Mouse (Mus musculus): ENCODE data around the gene Rpgrip1l. TPM values are rescaled to one million over a fixed set of nuclear protein-coding genes. Genes with fewer than 3 reads are reported as not detected.

Gene Rpgrip1l
- polyA plus RNA-seq, 1 experiment from 2014 or later = 10.6 TPM

GRCm38 (mm10) chr8:91190816-91191340 is 122.2 kb downstream of the Rpgrip1l start:
- H3K9ac ChIP-seq (ENCODE audit: low read depth, low read length) = no peak overlapping the region
- H3K27ac ChIP-seq (ENCODE audit: low read depth, low read length) = no peak overlapping the region
- 4% methylated on average over 17 of the region's 17 CpGs for WGBS
- 0 out of 2 replicates have a peak, but pooled peaks cover 4% of the 10 kb centered on the region for H3K9me3 ChIP-seq (ENCODE audit: control insufficient read depth, low read length)
- no peak overlapping the region for H3K4me3 ChIP-seq (ENCODE audit: low read length)
- H3K27me3 ChIP-seq (replicated peaks; ENCODE audit: control insufficient read depth, insufficient read depth, low read length) = peaks cover 4% of the 10 kb centered on the region; the same call in 1 of the 2 replicates
- peak overlapping the region; percentile 27 for H3K4me2 ChIP-seq (ENCODE audit: low read length)
- peak; percentile 94 for ATAC-seq
- H3K36me3 ChIP-seq (ENCODE audit: control insufficient read depth, insufficient read depth, low read length) = no peaks in the 10 kb centered on the region
- peaks cover 5% of the 10 kb centered on the region; the same call in 1 of the 2 replicates for H3K4me1 ChIP-seq (ENCODE audit: control insufficient read depth, insufficient read depth, low read depth, low read length)

DNA sequence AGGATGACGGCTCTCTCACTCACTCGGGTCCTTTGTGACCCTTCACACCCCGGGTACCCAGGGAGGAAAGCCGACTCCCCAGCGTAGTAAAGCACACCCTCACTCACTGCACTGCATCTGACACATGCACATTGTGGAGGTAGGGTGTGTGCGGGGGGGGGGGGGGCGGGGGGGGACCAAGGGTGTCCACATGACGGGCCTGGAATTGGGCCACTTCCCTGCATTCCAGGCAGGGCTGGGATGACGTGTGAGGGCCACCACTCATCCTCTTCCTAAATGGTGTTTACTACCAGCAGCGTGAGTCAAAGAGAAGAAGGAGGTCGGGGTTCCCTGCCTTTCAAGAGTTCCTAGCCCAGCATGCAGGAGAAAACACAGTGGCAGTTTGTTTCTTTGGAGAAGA is 124.9 kb downstream of the Rpgrip1l start:
- 85% methylated on average over 9 of the region's 11 CpGs for WGBS
- Histone ChIP-seq H3K4me1 (ENCODE audit: control insufficient read depth, insufficient read depth, low read depth, low read length) (peaks cover 5% of the 10 kb centered on the region; the same call in 1 of the 2 replicates), H3K27me3 (replicated peaks; ENCODE audit: control insufficient read depth, insufficient read depth, low read length) (peaks cover 4% of the 10 kb centered on the region; the same call in 1 of the 2 replicates), H3K9ac (ENCODE audit: low read depth, low read length) (no peak overlapping the region), H3K4me3 (ENCODE audit: low read length) (no peak overlapping the region), H3K4me2 (ENCODE audit: low read length) (no peak overlapping the region), H3K9me3 (ENCODE audit: control insufficient read depth, low read length) (0 out of 2 replicates have a peak, but pooled peaks cover 4% of the 10 kb centered on the region), H3K36me3 (ENCODE audit: control insufficient read depth, insufficient read depth, low read length) (no peaks in the 10 kb centered on the region), H3K27ac (ENCODE audit: low read depth, low read length) (no peak overlapping the region)
- ATAC-seq = no peak

DNA sequence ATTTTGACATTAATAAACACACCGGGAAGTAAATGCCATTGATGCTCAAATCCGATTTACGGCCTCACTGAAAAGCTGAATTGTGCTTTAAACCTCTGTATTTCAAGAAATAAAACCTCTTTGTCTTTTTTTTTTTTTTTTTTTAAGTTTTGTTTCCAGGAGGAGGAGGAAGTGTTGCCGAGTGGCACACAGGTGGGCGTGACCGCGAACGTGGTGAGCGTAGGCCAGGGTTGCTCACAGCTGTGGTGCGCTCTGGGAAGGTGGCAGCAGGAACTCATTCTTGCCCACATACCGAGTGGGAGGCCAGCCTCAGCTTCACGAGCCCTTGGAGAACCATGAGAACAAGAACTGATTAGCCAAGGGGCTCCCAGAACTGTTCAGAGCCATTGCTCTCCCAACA is 126.7 kb downstream of the Rpgrip1l start:
- Histone ChIP-seq H3K4me3 (ENCODE audit: low read length) (no peak overlapping the region), H3K36me3 (ENCODE audit: control insufficient read depth, insufficient read depth, low read length) (no peaks in the 10 kb centered on the region), H3K27ac (ENCODE audit: low read depth, low read length) (no peak overlapping the region), H3K9me3 (ENCODE audit: control insufficient read depth, low read length) (0 out of 2 replicates have a peak, but pooled peaks cover 4% of the 10 kb centered on the region), H3K27me3 (replicated peaks; ENCODE audit: control insufficient read depth, insufficient read depth, low read length) (peaks cover 4% of the 10 kb centered on the region; the same call in 1 of the 2 replicates), H3K9ac (ENCODE audit: low read depth, low read length) (no peak overlapping the region), H3K4me2 (ENCODE audit: low read length) (no peak overlapping the region), H3K4me1 (ENCODE audit: control insufficient read depth, insufficient read depth, low read depth, low read length) (peaks cover 5% of the 10 kb centered on the region; the same call in 1 of the 2 replicates)
- ATAC-seq = no peak
- WGBS = 82% methylated on average over 12 of the region's 12 CpGs

- H3K9me3 ChIP-seq (ENCODE audit: control insufficient read depth, low read length) = no peaks in the 10 kb centered on the region
- H3K4me2 ChIP-seq (ENCODE audit: low read length) = no peak overlapping the region
- H3K27ac ChIP-seq (ENCODE audit: low read depth, low read length) = no peak overlapping the region
- no peak for ATAC-seq
- no peak overlapping the region for H3K9ac ChIP-seq (ENCODE audit: low read depth, low read length)
- 75% methylated on average over 1 of the region's 1 CpGs for WGBS
- no peaks in the 10 kb centered on the region for H3K4me1 ChIP-seq (ENCODE audit: control insufficient read depth, insufficient read depth, low read depth, low read length)
- no peaks in the 10 kb centered on the region for H3K27me3 ChIP-seq (replicated peaks; ENCODE audit: control insufficient read depth, insufficient read depth, low read length)
- no peaks in the 10 kb centered on the region for H3K36me3 ChIP-seq (ENCODE audit: control insufficient read depth, insufficient read depth, low read length)
- no peak overlapping the region for H3K4me3 ChIP-seq (ENCODE audit: low read length)
These were observed 135.4 kb downstream of the Rpgrip1l start for GRCm38 (mm10) chr8:91177708-91178107.

DNA sequence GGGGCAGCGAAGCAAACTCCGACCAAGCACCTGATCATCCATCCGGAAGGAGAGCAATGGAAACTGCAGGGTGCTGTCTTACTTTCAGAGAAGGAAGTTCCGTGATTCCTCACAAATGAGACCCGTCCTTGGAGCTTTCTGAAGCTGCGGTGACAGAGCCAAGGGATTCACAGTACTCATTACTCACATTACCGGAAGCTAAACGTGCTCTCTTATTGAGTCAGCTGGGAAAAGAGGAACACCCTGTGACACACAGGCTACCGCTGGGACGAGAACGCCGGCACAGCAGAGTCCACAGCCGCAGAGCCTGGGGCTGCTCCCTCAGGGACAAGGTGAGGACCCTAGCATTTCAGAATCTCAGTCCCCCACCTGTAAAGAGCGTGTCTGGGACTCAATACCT is 136.9 kb downstream of the Rpgrip1l start:
- 53% methylated on average over 14 of the region's 14 CpGs for WGBS
- no peaks in the 10 kb centered on the region for H3K9me3 ChIP-seq (ENCODE audit: control insufficient read depth, low read length)
- ATAC-seq = no peak
- no peak overlapping the region for H3K4me2 ChIP-seq (ENCODE audit: low read length)
- H3K9ac ChIP-seq (ENCODE audit: low read depth, low read length) = no peak overlapping the region
- no peaks in the 10 kb centered on the region for H3K27me3 ChIP-seq (replicated peaks; ENCODE audit: control insufficient read depth, insufficient read depth, low read length)
- peaks cover 2% of the 10 kb centered on the region for H3K4me1 ChIP-seq (ENCODE audit: control insufficient read depth, insufficient read depth, low read depth, low read length)
- H3K27ac ChIP-seq (ENCODE audit: low read depth, low read length) = no peak overlapping the region
- no peak overlapping the region for H3K4me3 ChIP-seq (ENCODE audit: low read length)
- no peaks in the 10 kb centered on the region for H3K36me3 ChIP-seq (ENCODE audit: control insufficient read depth, insufficient read depth, low read length)

GRCm38 (mm10) chr8:91171605-91172004 is 141.5 kb downstream of the Rpgrip1l start:
- WGBS = 20% methylated on average over 13 of the region's 13 CpGs
- H3K27me3 ChIP-seq (replicated peaks; ENCODE audit: control insufficient read depth, insufficient read depth, low read length) = no peaks in the 10 kb centered on the region

DNA sequence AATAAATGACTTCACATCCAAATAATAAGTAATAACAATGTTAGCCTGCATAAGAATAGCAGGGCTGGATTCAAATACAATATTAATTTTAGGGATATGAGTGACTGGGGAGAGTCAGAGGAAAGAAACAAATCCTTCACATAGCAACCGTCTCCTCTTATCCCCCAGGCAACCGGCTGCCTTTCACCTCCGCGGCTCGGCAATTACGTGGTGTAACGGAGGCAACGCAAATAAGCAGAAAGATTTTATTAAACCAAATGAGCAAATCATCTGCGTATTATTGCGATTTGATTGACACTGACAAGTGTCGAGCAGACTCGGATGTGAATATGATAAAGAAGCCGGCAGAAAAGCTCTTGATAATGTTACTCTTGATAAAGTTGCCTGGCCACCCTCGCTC is 142.1 kb downstream of the Rpgrip1l start:
- ATAC-seq = peak; percentile 37
- H3K36me3 ChIP-seq (ENCODE audit: control insufficient read depth, insufficient read depth, low read length) = no peaks in the 10 kb centered on the region
- no peaks in the 10 kb centered on the region for H3K27me3 ChIP-seq (replicated peaks; ENCODE audit: control insufficient read depth, insufficient read depth, low read length)
- peak overlapping the region; percentile 53 for H3K4me2 ChIP-seq (ENCODE audit: low read length)
- H3K9ac ChIP-seq (ENCODE audit: low read depth, low read length) = peak overlapping the region; percentile 22; the same call in 1 of the 2 replicates
- 14% methylated on average over 14 of the region's 14 CpGs for WGBS
- H3K4me3 ChIP-seq (ENCODE audit: low read length) = peak overlapping the region; percentile 24
- H3K4me1 ChIP-seq (ENCODE audit: control insufficient read depth, insufficient read depth, low read depth, low read length) = peaks cover 5% of the 10 kb centered on the region
- no peak overlapping the region for H3K27ac ChIP-seq (ENCODE audit: low read depth, low read length)
- H3K9me3 ChIP-seq (ENCODE audit: control insufficient read depth, low read length) = no peaks in the 10 kb centered on the region

More at GRCm38 (mm10) chr8:91171605-91172004, 141.5 kb downstream of the Rpgrip1l start:
- Histone ChIP-seq H3K9ac (ENCODE audit: low read depth, low read length) (no peak overlapping the region), H3K4me1 (ENCODE audit: control insufficient read depth, insufficient read depth, low read depth, low read length) (peaks cover 5% of the 10 kb centered on the region), H3K36me3 (ENCODE audit: control insufficient read depth, insufficient read depth, low read length) (no peaks in the 10 kb centered on the region), H3K9me3 (ENCODE audit: control insufficient read depth, low read length) (no peaks in the 10 kb centered on the region), H3K27ac (ENCODE audit: low read depth, low read length) (no peak overlapping the region), H3K4me3 (ENCODE audit: low read length) (no peak overlapping the region), H3K4me2 (ENCODE audit: low read length) (peak overlapping the region; percentile 22; the same call in 1 of the 2 replicates)
- no peak for ATAC-seq

- H3K4me1 ChIP-seq (ENCODE audit: control insufficient read depth, insufficient read depth, low read depth, low read length) = peaks cover 5% of the 10 kb centered on the region
- H3K36me3 ChIP-seq (ENCODE audit: control insufficient read depth, insufficient read depth, low read length) = no peaks in the 10 kb centered on the region
- WGBS = 76% methylated on average over 6 of the region's 6 CpGs
- H3K27me3 ChIP-seq (replicated peaks; ENCODE audit: control insufficient read depth, insufficient read depth, low read length) = no peaks in the 10 kb centered on the region
- H3K9ac ChIP-seq (ENCODE audit: low read depth, low read length) = no peak overlapping the region
- no peak for ATAC-seq
- H3K4me2 ChIP-seq (ENCODE audit: low read length) = no peak overlapping the region
- no peak overlapping the region for H3K27ac ChIP-seq (ENCODE audit: low read depth, low read length)
- no peaks in the 10 kb centered on the region; the same call in 1 of the 2 replicates for H3K9me3 ChIP-seq (ENCODE audit: control insufficient read depth, low read length)
- no peak overlapping the region for H3K4me3 ChIP-seq (ENCODE audit: low read length)
These were observed 142.9 kb downstream of the Rpgrip1l start for GRCm38 (mm10) chr8:91170152-91170551.
